Mouse (Mus musculus) hindbrain, embryonic 16.5 days (tissue): ENCODE data around the gene Pvalb. TPM values are rescaled to one million over a fixed set of nuclear protein-coding genes. Genes with fewer than 3 reads are reported as not detected.

Experiments used
- ATAC-seq: fragments of 200-750 bp; cut with Nextera tagmentation; 2 replicates; pipeline ENCODE4 v1.8.0; 2017; ENCODE audit warnings: moderate TSS enrichment, moderate library complexity
- H3K27ac ChIP-seq: fragments of 300-500 bp; sonication (generic); 2 replicates; pipeline ENCODE4 v1.5.1; 2014; ENCODE audit warnings: low read depth, mild to moderate bottlenecking, control low read depth, low read length, moderate library complexity
- H3K27me3 ChIP-seq: fragments of 300-500 bp; sonication (generic); replicated peaks from 2 replicates; pipeline ENCODE4 v1.6.1; 2014; ENCODE audit warnings: low read length; ENCODE audit not compliant: control insufficient read depth, insufficient read depth
- H3K36me3 ChIP-seq: fragments of 300-500 bp; sonication (generic); 2 replicates; pipeline ENCODE4 v1.6.1; 2014; ENCODE audit warnings: mild to moderate bottlenecking, low read length, moderate library complexity, mixed read lengths; ENCODE audit not compliant: control insufficient read depth, insufficient read depth
- H3K4me1 ChIP-seq: fragments of 300-500 bp; sonication (generic); 2 replicates; pipeline ENCODE4 v1.6.1; 2014; ENCODE audit warnings: low read depth, low read length; ENCODE audit not compliant: control insufficient read depth, insufficient read depth
- H3K4me2 ChIP-seq: fragments of 300-500 bp; sonication (generic); 2 replicates; pipeline ENCODE4 v1.6.1; 2014; ENCODE audit warnings: mild to moderate bottlenecking, low read length, control low read depth, moderate library complexity
- H3K4me3 ChIP-seq: fragments of 300-500 bp; sonication (generic); 2 replicates; pipeline ENCODE4 v1.5.1; 2014; ENCODE audit warnings: mild to moderate bottlenecking, low read length, control low read depth, moderate library complexity
- H3K9ac ChIP-seq: fragments of 300-500 bp; sonication (generic); 2 replicates; pipeline ENCODE4 v1.6.1; 2014; ENCODE audit warnings: low read depth, mild to moderate bottlenecking, control low read depth, low read length, moderate library complexity
- H3K9me3 ChIP-seq: fragments of 300-500 bp; sonication (generic); 2 replicates; pipeline ENCODE4 v1.6.1; 2014; ENCODE audit warnings: mild to moderate bottlenecking, low read length, moderate library complexity; ENCODE audit not compliant: control insufficient read depth
- WGBS: fragments of 180-500 bp; shearing (Covaris S2); extraction: QIAGEN DNeasy Blood & Tissue Kit; methylation state at CpG from one replicate; pipeline ENCODE4 v1.1.7; 2014; 5-methylcytosine and 5-hydroxymethylcytosine counted together
- polyA plus RNA-seq: library from polyadenylated mRNA; unstranded; fragments of >200 nt; fragmentation: Nextera tagmentation; extraction: Ambion mirVana; gene quantifications from 2 replicates; pipeline ENCODE4 v1.2.1, GENCODE M21; 2015

Gene Pvalb
- polyA plus RNA-seq, 1 experiment from 2014 or later = 7.0 TPM

DNA sequence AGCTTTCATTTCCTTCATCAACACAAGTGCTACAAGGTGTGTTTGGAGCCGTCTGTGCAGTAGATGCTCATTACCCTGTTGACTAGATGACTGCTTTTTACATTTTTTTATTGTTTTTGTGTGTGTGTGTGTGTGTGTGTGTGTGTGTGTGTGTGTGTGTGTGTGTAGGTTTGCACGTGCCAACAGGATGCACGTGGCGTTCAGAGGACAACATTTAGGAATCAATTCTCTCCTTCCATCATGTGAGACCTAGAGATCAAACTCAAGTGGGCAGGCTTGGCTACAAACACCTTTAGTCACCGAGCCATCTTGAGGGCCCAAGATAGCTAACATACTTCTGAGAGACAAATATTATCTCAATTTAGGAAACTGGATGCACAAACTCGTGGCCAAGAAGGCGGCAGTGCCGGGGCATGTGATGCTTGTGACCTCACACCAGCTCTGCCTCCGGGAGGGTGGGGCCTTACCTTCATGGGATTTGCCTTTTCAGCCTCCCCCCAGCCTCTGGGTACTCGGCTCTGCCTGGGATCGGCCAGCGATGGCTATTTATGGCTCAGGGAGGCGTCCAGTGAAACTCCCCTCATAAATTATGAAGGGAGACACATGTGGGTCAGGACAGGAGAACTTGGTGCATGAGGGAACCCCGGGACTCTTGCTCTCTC, 33.9 kb upstream of the Pvalb start:
- H3K4me1 ChIP-seq = no peaks in the 10 kb centered on the region

DNA sequence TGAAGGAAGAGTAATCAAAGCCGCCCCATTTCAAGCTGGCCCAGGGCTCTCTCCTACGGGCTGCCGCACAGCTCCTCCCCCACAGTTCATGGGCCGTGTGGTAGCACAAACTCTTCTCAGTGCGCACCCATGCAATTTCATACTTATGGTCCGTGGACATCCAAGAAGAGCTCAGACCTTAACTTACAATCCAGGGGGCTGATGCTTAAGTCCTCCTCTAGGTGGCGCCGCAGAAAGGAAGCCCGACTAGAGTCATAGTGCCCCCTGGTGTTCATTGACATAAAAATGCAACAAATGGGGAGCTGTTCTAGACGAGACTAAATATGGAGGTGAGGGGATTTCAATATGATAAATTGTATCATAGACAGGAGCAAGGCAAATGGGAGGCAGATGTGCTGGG, 33.3 kb upstream of the Pvalb start:
- ATAC-seq = no peak
- Histone ChIP-seq H3K9me3 (no peaks in the 10 kb centered on the region), H3K4me1 (no peaks in the 10 kb centered on the region), H3K27me3 (no peaks in the 10 kb centered on the region), H3K4me2 (no peak overlapping the region), H3K27ac (no peak overlapping the region), H3K36me3 (no peaks in the 10 kb centered on the region), H3K9ac (no peak overlapping the region), H3K4me3 (no peak overlapping the region)
- WGBS = 25% methylated on average over 10 of the region's 10 CpGs

More for the DNA sequence above, 33.9 kb upstream of the Pvalb start:
- no peak for ATAC-seq
- Histone ChIP-seq H3K27ac (no peak overlapping the region), H3K4me2 (no peak overlapping the region), H3K27me3 (no peaks in the 10 kb centered on the region), H3K36me3 (no peaks in the 10 kb centered on the region), H3K4me3 (no peak overlapping the region), H3K9me3 (no peaks in the 10 kb centered on the region), H3K9ac (no peak overlapping the region)
- 77% methylated on average over 14 of the region's 14 CpGs for WGBS

DNA sequence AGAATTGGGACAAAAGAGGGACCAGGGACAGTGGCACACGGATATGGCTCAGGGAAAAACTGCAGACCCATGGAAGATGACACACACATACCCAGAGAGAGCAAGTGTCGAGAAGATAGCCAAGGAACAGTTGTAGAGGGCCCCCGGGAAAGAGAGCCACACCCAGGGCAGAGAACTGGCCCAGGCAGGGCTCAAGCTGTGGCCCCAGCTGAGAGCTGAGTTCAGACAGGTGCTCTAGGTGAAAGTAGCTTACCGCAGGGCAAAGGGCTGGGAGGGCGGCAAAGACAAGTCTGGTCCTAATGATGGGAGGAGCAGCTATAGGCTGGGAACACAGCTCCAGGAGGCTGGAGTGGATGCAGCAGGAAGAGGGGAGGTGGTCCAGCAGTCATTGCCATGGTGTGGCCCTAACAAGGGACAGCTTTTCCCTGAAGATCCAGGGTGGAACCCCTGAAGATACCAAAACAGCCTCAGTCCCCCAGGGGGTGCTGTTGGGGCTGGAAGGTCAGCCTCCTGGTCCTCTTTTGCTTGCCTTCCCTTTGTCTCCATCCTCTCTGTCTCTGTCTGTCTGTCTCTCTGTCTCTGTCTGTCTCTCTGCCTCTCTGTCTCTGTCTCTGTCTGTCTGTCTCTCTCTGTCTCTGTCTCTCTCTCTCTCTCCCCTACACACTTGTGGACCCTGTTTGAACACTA, 28.8 kb upstream of the Pvalb start:
- H3K9me3 ChIP-seq = no peaks in the 10 kb centered on the region
- H3K4me1 ChIP-seq = no peaks in the 10 kb centered on the region; the same call in 1 of the 2 replicates
- H3K27me3 ChIP-seq = no peaks in the 10 kb centered on the region
- H3K27ac ChIP-seq = no peak overlapping the region
- no peak overlapping the region for H3K9ac ChIP-seq
- H3K4me3 ChIP-seq = no peak overlapping the region
- WGBS = 80% methylated on average over 5 of the region's 5 CpGs
- ATAC-seq = no peak
- H3K36me3 ChIP-seq = no peaks in the 10 kb centered on the region
- H3K4me2 ChIP-seq = no peak overlapping the region

DNA sequence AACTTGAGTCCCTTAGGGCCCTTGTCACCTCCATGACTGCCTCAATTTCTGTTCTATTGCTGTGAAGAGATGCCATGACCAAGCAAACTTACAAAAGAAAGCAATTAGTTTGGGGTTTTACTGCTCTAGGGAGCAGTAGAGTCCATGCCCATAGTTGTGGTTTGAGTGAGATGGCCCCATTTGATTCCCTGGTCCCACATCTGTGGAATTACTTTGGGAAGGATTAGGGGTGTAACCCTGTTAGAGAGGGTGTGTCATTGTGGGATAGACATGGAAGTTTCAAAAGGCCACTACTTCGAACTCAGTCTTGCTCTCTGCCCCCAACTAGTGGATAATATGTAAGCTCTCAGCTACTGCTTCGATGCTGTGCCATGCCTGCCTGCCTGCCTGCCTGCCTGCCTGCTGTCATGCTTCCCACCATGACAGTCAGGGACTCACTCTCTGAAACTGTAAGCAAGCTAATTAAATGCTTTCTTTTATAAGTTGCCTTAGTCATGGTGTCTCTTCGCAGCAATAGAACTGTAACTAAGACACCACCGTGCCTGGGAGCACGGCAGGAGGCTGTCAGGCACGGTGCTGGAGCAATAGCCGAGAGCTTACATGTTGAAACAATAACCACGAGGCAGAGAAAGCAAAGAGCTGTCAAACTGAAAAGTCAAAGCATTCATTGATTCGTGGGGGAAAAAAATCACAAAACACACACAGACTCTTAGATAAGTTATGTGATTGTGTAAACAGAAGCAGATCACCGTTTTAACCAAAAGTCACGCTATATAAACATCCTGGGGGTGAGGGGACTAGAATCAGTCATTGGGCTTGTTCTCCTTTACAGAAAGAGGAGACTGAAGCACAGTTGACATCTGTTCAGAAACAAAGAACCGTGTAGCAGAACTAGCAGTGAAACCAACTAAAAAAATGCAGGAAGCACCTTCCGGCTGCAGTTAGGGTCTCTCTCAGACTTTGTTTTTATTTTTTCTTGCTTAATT, 25.4 kb upstream of the Pvalb start:
- Histone ChIP-seq H3K4me1 (no peaks in the 10 kb centered on the region; the same call in 1 of the 2 replicates), H3K9ac (no peak overlapping the region), H3K27me3 (no peaks in the 10 kb centered on the region), H3K9me3 (no peaks in the 10 kb centered on the region), H3K4me2 (peak overlapping the region; percentile 46), H3K4me3 (no peak overlapping the region), H3K36me3 (no peaks in the 10 kb centered on the region), H3K27ac (no peak overlapping the region)
- WGBS = 15% methylated on average over 13 of the region's 13 CpGs
- peak; percentile 80 for ATAC-seq

DNA sequence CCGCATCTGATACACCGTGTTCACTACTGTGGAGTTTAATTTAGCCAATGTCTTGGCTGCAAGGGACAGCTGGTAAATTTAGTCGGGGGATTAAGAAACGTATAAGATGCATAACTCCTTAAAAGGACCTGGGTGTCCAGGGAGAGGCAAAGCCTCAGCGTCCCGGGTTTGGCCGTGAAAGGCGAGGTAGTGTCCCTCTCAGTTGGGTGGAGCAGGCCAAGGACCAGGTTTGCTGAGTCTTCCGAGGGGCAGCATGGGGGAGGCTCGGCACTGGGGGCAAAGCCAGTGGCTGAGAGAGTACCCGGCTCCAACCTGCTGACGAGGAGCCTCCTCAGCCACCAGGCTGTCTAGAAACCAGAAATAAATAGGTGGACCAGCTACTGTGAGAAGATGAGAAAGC, 21.6 kb upstream of the Pvalb start:
- no peaks in the 10 kb centered on the region for H3K36me3 ChIP-seq
- no peaks in the 10 kb centered on the region; the same call in 1 of the 2 replicates for H3K4me1 ChIP-seq
- WGBS = 91% methylated on average over 12 of the region's 12 CpGs
- no peak overlapping the region for H3K4me2 ChIP-seq
- H3K9me3 ChIP-seq = no peaks in the 10 kb centered on the region
- H3K4me3 ChIP-seq = no peak overlapping the region
- no peaks in the 10 kb centered on the region for H3K27me3 ChIP-seq
- H3K9ac ChIP-seq = no peak overlapping the region
- H3K27ac ChIP-seq = no peak overlapping the region
- no peak for ATAC-seq

DNA sequence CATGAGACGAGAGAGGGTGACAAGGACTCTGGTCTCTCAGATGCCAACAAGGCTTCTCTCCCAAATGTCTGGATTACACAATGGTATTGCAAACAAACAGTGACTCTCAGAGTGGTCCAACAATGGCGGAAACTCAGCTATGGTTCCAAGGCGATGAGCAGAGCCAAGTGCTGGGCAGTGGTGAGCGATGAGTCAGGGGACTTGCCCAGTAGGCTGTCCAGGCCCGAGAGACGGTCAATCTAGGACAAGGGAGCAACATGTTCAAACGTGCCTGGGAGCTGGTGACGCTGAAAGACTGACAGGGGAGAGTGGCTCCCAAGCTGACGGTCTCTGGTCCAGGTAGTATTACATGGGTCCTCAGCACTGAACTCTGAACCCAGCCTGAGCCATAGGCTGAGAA, 9.1 kb upstream of the Pvalb start:
- ATAC-seq = no peak
- no peaks in the 10 kb centered on the region for H3K4me1 ChIP-seq
- no peaks in the 10 kb centered on the region for H3K36me3 ChIP-seq
- no peak overlapping the region for H3K27ac ChIP-seq
- H3K9ac ChIP-seq = no peak overlapping the region
- H3K4me3 ChIP-seq = no peak overlapping the region
- H3K27me3 ChIP-seq = no peaks in the 10 kb centered on the region
- H3K9me3 ChIP-seq = no peaks in the 10 kb centered on the region
- 87% methylated on average over 9 of the region's 9 CpGs for WGBS
- no peak overlapping the region for H3K4me2 ChIP-seq

DNA sequence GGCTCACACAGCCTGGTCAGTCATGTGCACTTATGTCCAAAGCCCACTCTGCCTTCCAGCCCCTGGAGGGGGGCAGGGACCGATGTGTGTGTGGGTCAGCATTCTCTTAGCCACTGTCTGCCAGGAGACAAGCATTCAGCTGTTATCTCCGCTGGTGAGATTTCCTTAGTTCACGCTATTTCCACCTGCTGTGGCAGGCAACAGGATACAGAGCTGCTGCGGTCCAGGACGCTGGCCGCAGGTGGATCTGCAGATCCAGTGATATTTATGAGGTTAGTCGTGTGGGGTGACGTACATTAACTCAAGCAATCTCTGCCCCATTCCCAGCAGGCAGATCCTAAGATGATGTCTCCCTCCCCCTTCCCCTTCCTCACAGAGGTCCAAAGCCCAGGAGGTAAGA, 5.2 kb upstream of the Pvalb start:
- WGBS = 79% methylated on average over 8 of the region's 8 CpGs
- no peak for ATAC-seq
- no peaks in the 10 kb centered on the region for H3K4me1 ChIP-seq

DNA sequence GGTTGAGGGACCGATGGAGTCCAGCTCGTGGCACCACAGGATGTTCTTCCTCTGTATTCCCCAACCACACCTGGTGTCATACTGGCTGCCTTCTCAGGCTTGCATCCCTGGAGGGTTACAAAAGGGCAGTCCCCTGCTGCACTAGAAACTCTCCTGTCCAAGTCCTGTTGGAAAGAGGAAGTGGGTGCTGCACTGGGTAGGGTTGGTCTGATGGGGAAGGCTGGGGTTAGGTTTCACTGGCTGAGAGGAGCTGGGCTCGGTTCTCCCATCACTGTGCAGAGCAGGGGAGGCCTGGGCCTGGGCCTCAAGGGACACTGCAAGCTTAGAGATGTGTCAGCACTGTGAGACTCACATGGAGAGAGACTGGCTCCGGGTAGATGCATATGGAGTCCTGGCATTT, 4.0 kb upstream of the Pvalb start:
- no peaks in the 10 kb centered on the region for H3K36me3 ChIP-seq
- no peaks in the 10 kb centered on the region for H3K27me3 ChIP-seq
- H3K27ac ChIP-seq = no peak overlapping the region
- no peak overlapping the region for H3K4me3 ChIP-seq
- no peak for ATAC-seq
- 82% methylated on average over 4 of the region's 4 CpGs for WGBS
- H3K4me2 ChIP-seq = no peak overlapping the region
- no peaks in the 10 kb centered on the region for H3K9me3 ChIP-seq
- no peak overlapping the region for H3K9ac ChIP-seq
- H3K4me1 ChIP-seq = no peaks in the 10 kb centered on the region

More for the DNA sequence above, 5.2 kb upstream of the Pvalb start:
- no peaks in the 10 kb centered on the region for H3K36me3 ChIP-seq
- no peak overlapping the region for H3K27ac ChIP-seq
- H3K9ac ChIP-seq = no peak overlapping the region
- H3K9me3 ChIP-seq = no peaks in the 10 kb centered on the region
- H3K4me2 ChIP-seq = no peak overlapping the region
- no peaks in the 10 kb centered on the region for H3K27me3 ChIP-seq
- no peak overlapping the region for H3K4me3 ChIP-seq

DNA sequence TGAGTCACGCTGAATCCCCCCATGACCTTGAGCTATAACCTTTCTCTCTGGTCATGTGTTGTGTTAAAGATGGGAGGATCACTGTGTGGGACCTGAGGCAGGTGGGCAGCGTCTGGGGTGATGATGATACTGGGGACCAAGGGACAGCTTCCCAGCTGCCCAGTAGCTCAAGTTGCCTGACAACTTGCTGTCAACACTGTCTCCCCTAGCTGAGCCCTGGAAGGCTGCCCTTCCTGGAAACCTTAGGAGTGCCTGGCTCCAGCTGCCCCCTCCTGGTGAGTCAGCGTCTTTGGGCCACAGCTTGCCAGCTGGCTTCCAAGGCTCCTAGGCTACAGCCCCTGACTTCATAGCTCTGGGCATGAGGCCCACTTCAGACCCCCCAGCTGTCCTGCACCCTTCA, 1.0 kb downstream of the Pvalb start:
- Histone ChIP-seq H3K36me3 (no peaks in the 10 kb centered on the region), H3K27ac (no peak overlapping the region), H3K9me3 (no peaks in the 10 kb centered on the region), H3K4me3 (no peak overlapping the region), H3K9ac (no peak overlapping the region), H3K4me1 (peaks cover 10% of the 10 kb centered on the region), H3K27me3 (peaks cover 7% of the 10 kb centered on the region), H3K4me2 (no peak overlapping the region)
- peak; percentile 30; the same call in 1 of the 2 replicates for ATAC-seq
- WGBS = 44% methylated on average over 3 of the region's 3 CpGs
